Mouse (Mus musculus) liver, embryonic 14.5 days (tissue): ENCODE data around the gene Vmn2r70.

ENCODE experiments used
- CTCF ChIP-seq: IDR thresholded peaks from 2 replicates; pipeline ENCODE4 v1.5.1; 2016; ENCODE audit warnings: antibody characterized with exemption, low read depth, control low read depth
- EP300 ChIP-seq: IDR thresholded peaks from 2 replicates; pipeline ENCODE4 v1.6.1; 2016; ENCODE audit warnings: antibody characterized with exemption, low read depth

DNA sequence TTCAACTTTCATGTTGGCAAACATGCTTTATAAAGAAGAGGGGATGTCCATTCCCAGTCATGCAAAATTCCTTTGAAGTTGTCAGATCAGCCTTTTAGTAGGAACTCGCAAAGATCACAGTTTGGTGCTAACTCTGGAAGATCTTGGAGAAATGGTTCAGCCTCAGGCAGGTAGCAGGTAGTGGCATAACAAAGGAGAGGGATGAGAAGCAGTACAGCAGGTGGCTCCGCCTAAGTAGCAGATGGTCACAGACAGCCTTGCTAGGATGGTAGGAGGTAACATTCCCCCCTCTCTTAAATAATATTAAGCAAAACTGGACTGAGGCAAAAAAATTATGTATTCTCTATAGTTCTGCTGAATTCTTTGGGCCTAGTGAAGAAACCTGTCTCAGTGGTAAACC is 26.9 kb downstream of the Vmn2r70 start:
- TF ChIP-seq CTCF: no peak
- no peak for TF ChIP-seq EP300
